Mouse (Mus musculus): ENCODE results near the gene Erc2.

GRCm38 (mm10) chr14:28405277-28405840 lies 783.1 kb downstream of the Erc2 start:
- TF ChIP-seq POLR2A (IDR thresholded peaks at IDR 0.05; ENCODE audit: insufficient read length, low read depth) (no peak), POLR2AphosphoS2 (IDR thresholded peaks at IDR 0.05; ENCODE audit: insufficient read length, low read depth) (no peak), TCF12 (IDR thresholded peaks at IDR 0.05; ENCODE audit: insufficient read depth, poor library complexity, severe bottlenecking) (no peak), USF1 (IDR thresholded peaks at IDR 0.05; ENCODE audit: low read depth) (no peak)
